Mouse (Mus musculus): ENCODE data around the gene Shmt1. TPM values are rescaled to one million over a fixed set of nuclear protein-coding genes. Genes with fewer than 3 reads are reported as not detected.
A peak's percentile ranks its signal among the peaks of the same experiment; 100 is the strongest.

Shmt1 gene
- polyA plus RNA-seq, 1 experiment, result not detected

DNA sequence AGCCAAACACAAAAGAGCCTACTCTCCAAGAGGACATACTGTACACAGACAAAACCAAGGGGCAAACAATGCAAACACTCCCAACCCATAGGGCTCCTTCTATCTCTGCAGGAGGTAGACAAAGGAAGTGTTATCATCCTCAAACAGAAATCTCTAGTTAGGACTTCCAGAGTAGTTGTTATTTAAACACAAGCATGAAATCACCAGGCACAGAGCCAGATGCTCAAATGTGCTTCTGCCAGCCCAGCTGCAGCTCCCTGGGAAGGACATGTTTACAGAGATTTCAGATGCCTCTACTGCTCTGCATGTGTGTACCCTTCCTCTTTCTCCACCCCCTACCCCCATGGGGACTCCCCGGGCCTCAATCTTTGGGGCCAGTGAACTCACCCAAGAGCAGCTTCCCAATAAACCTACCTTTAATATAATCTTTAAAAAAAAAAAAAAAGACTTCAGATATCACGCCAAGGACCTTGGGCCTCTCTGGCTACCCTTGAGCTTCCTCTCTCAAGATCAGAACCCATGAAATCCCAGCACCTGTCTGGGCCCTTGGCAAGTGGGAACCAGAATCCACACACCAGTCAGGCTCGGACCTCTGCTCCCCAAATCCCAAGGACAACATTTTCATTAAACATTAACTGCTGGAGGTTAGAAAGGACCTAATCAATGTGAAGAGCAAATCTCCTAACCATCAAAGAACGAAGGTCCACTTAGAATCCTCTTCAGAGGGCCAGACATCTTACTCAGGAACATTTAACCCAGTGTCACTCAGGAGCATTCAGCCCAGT lies 3.0 kb downstream of the Shmt1 start:
- no peak for TF ChIP-seq POLR2A (IDR thresholded peaks at IDR 0.05; ENCODE audit: insufficient read depth, low read depth, low read length)
- TF ChIP-seq CTCF (IDR thresholded peaks at IDR 0.05; ENCODE audit: insufficient read depth, low read depth, low read length), result no peak
- peaks cover 11% of the 10 kb centered on the region for H3K4me1 ChIP-seq (ENCODE audit: control insufficient read depth, insufficient read depth, low read length)
- H3K4me3 ChIP-seq (ENCODE audit: insufficient read depth, low read depth, low read length), result no peak overlapping the region
- peak overlapping the region; percentile 47 for H3K27ac ChIP-seq (ENCODE audit: insufficient read depth, low read depth, low read length)
- 60% methylated on average over 4 of the region's 4 CpGs for WGBS

- 90% methylated on average over 1 of the region's 1 CpGs for WGBS
- no peak overlapping the region for H3K4me3 ChIP-seq (ENCODE audit: insufficient read depth, low read depth, low read length)
- H3K27ac ChIP-seq (ENCODE audit: insufficient read depth, low read depth, low read length), result no peak overlapping the region
- TF ChIP-seq CTCF (IDR thresholded peaks at IDR 0.05; ENCODE audit: insufficient read depth, low read depth, low read length) (no peak), POLR2A (IDR thresholded peaks at IDR 0.05; ENCODE audit: insufficient read depth, low read depth, low read length) (no peak)
- H3K4me1 ChIP-seq (ENCODE audit: control insufficient read depth, insufficient read depth, low read length), result no peaks in the 10 kb centered on the region
Measured at GRCm38 (mm10) chr11:60800892-60801291, 10.6 kb downstream of the Shmt1 start.

- no peaks in the 10 kb centered on the region for H3K4me1 ChIP-seq (ENCODE audit: control insufficient read depth, insufficient read depth, low read length)
- no peak overlapping the region for H3K4me3 ChIP-seq (ENCODE audit: insufficient read depth, low read depth, low read length)
- 93% methylated on average over 4 of the region's 4 CpGs for WGBS
- H3K27ac ChIP-seq (ENCODE audit: insufficient read depth, low read depth, low read length), result no peak overlapping the region
- TF ChIP-seq POLR2A (IDR thresholded peaks at IDR 0.05; ENCODE audit: insufficient read depth, low read depth, low read length), result no peak
- no peak for TF ChIP-seq CTCF (IDR thresholded peaks at IDR 0.05; ENCODE audit: insufficient read depth, low read depth, low read length)
Measured at GRCm38 (mm10) chr11:60799977-60800376, 11.5 kb downstream of the Shmt1 start.

- WGBS, result 87% methylated on average over 11 of the region's 11 CpGs
- TF ChIP-seq CTCF (IDR thresholded peaks at IDR 0.05; ENCODE audit: insufficient read depth, low read depth, low read length) (no peak), POLR2A (IDR thresholded peaks at IDR 0.05; ENCODE audit: insufficient read depth, low read depth, low read length) (no peak)
- H3K4me1 ChIP-seq (ENCODE audit: control insufficient read depth, insufficient read depth, low read length), result no peaks in the 10 kb centered on the region
Measured at GRCm38 (mm10) chr11:60796342-60796741, 15.2 kb downstream of the Shmt1 start.

DNA sequence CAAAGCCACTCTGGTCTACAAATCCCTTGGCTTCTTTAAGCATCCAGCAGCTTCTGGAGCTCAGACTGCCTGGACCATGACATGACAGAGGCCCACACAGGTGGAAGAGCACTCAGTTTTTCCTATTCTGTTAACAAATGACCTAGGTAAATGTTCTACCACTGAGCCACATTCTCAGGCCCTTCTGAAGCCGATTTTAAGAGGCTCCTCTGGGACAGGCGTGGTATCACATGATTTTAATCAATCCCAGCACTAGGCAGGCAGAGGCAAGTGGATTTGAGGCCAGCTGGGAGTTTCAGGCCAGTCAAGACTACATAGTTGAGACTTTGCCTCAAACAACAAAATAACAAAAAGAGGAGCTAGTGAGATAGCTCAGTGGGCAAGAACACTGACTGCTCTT lies 21.0 kb downstream of the Shmt1 start:
- 87% methylated on average over 2 of the region's 2 CpGs for WGBS
- TF ChIP-seq POLR2A (IDR thresholded peaks at IDR 0.05; ENCODE audit: insufficient read depth, low read depth, low read length) (no peak), CTCF (IDR thresholded peaks at IDR 0.05; ENCODE audit: insufficient read depth, low read depth, low read length) (no peak)
- Histone ChIP-seq H3K4me3 (ENCODE audit: insufficient read depth, low read depth, low read length) (no peak overlapping the region), H3K4me1 (ENCODE audit: control insufficient read depth, insufficient read depth, low read length) (no peaks in the 10 kb centered on the region), H3K27ac (ENCODE audit: insufficient read depth, low read depth, low read length) (no peak overlapping the region)

More at GRCm38 (mm10) chr11:60796342-60796741, 15.2 kb downstream of the Shmt1 start:
- H3K27ac ChIP-seq (ENCODE audit: insufficient read depth, low read depth, low read length), result no peak overlapping the region
- no peak overlapping the region for H3K4me3 ChIP-seq (ENCODE audit: insufficient read depth, low read depth, low read length)

DNA sequence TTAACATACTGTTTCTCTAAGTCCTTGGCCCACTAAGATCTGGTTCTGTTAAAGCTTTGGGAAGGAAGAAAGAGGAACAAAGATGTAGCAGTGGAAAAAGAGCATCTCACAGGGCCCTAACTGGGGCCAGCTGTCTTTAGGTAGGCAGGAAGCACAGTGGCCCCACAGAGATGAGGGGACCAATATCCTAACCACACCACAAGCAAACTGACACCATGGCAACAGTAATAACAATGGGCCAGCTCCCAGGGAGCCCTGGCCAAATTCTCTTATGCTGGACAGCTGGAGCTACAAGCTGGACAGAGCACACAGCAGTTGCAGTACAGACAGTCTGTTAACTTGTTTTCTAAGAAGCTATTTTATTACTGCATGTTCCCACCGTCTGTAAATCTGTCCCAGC lies 23.9 kb downstream of the Shmt1 start:
- H3K27ac ChIP-seq (ENCODE audit: insufficient read depth, low read depth, low read length), result no peak overlapping the region
- WGBS, result 23% methylated on average over 1 of the region's 1 CpGs
- peaks cover 8% of the 10 kb centered on the region; the same call in 1 of the 2 replicates for H3K4me1 ChIP-seq (ENCODE audit: control insufficient read depth, insufficient read depth, low read length)
- H3K4me3 ChIP-seq (ENCODE audit: insufficient read depth, low read depth, low read length), result no peak overlapping the region
- no peak for TF ChIP-seq POLR2A (IDR thresholded peaks at IDR 0.05; ENCODE audit: insufficient read depth, low read depth, low read length)

GRCm38 (mm10) chr11:60784179-60784922 lies 27.2 kb downstream of the Shmt1 start:
- Histone ChIP-seq H3K4me3 (ENCODE audit: insufficient read depth, low read depth, low read length) (no peak overlapping the region), H3K27ac (ENCODE audit: insufficient read depth, low read depth, low read length) (no peak overlapping the region), H3K4me1 (ENCODE audit: control insufficient read depth, insufficient read depth, low read length) (peaks cover 22% of the 10 kb centered on the region)
- 89% methylated on average over 8 of the region's 8 CpGs for WGBS
- TF ChIP-seq CTCF (IDR thresholded peaks at IDR 0.05; ENCODE audit: insufficient read depth, low read depth, low read length), result no peak
- no peak for TF ChIP-seq POLR2A (IDR thresholded peaks at IDR 0.05; ENCODE audit: insufficient read depth, low read depth, low read length)

GRCm38 (mm10) chr11:60779673-60780189 lies 31.8 kb downstream of the Shmt1 start:
- H3K27ac ChIP-seq (ENCODE audit: insufficient read depth, low read depth, low read length), result no peak overlapping the region
- H3K4me3 ChIP-seq (ENCODE audit: insufficient read depth, low read depth, low read length), result no peak overlapping the region
- TF ChIP-seq CTCF (IDR thresholded peaks at IDR 0.05; ENCODE audit: insufficient read depth, low read depth, low read length) (no peak), POLR2A (IDR thresholded peaks at IDR 0.05; ENCODE audit: insufficient read depth, low read depth, low read length) (no peak)
- peaks cover 39% of the 10 kb centered on the region for H3K4me1 ChIP-seq (ENCODE audit: control insufficient read depth, insufficient read depth, low read length)
- WGBS, result 90% methylated on average over 10 of the region's 10 CpGs

GRCm38 (mm10) chr11:60777801-60778370 lies 33.6 kb downstream of the Shmt1 start:
- TF ChIP-seq POLR2A (IDR thresholded peaks at IDR 0.05; ENCODE audit: insufficient read depth, low read depth, low read length), result no peak
- no peak for TF ChIP-seq CTCF (IDR thresholded peaks at IDR 0.05; ENCODE audit: insufficient read depth, low read depth, low read length)
- WGBS, result 27% methylated on average over 16 of the region's 16 CpGs
- H3K4me1 ChIP-seq (ENCODE audit: control insufficient read depth, insufficient read depth, low read length), result peaks cover 31% of the 10 kb centered on the region
- H3K27ac ChIP-seq (ENCODE audit: insufficient read depth, low read depth, low read length), result peak overlapping the region; percentile 22
- peak overlapping the region; percentile 76 for H3K4me3 ChIP-seq (ENCODE audit: insufficient read depth, low read depth, low read length)
